Mouse (Mus musculus) brown adipose tissue, adult 24 weeks (tissue): ENCODE measurements around the gene Tbx10. TPM values are rescaled to one million over a fixed set of nuclear protein-coding genes. Genes with fewer than 3 reads are reported as not detected.
"Not testable (repeated sequence)": the region's sequence is repeated elsewhere in the genome, so short reads cannot be mapped to it uniquely, and the experiment has no call there.

Experiments used
- H3K27ac ChIP-seq: fragments of 200-500 bp; replicated peaks from 2 replicates; pipeline ENCODE4 v1.5.1; 2012; ENCODE audit warnings: low read depth, mild to moderate bottlenecking, low read length
- H3K4me1 ChIP-seq: fragments of 200-500 bp; 2 replicates; pipeline ENCODE4 v1.6.1; 2012; ENCODE audit warnings: low read length, mixed read lengths; ENCODE audit not compliant: control insufficient read depth, insufficient read depth, insufficient read length
- H3K4me3 ChIP-seq: fragments of 200-500 bp; 2 replicates; pipeline ENCODE4 v1.5.1; 2012; ENCODE audit warnings: low read depth, mild to moderate bottlenecking, low read length, moderate library complexity; ENCODE audit not compliant: insufficient read depth
- polyA plus RNA-seq: library from polyadenylated mRNA; stranded (reverse); fragments of >200 nt; gene quantifications from 2 replicates; pipeline ENCODE4 v1.2.4, GENCODE M21; 2012; ENCODE audit not compliant: missing spikeins, insufficient read depth, insufficient read length

Gene Tbx10
- not detected in 2 replicates for polyA plus RNA-seq

- Histone ChIP-seq H3K27ac (no peak within 1 kb of the TSS), H3K4me3 (no peak within 1 kb of the TSS), H3K4me1 (no peaks in the 10 kb centered on the region)
Observed at GRCm38 (mm10) chr19:3992416-3992815, at the start of gene Tbx10. Gene Tbx10 (plus strand): TSS chr19:3992752.

DNA sequence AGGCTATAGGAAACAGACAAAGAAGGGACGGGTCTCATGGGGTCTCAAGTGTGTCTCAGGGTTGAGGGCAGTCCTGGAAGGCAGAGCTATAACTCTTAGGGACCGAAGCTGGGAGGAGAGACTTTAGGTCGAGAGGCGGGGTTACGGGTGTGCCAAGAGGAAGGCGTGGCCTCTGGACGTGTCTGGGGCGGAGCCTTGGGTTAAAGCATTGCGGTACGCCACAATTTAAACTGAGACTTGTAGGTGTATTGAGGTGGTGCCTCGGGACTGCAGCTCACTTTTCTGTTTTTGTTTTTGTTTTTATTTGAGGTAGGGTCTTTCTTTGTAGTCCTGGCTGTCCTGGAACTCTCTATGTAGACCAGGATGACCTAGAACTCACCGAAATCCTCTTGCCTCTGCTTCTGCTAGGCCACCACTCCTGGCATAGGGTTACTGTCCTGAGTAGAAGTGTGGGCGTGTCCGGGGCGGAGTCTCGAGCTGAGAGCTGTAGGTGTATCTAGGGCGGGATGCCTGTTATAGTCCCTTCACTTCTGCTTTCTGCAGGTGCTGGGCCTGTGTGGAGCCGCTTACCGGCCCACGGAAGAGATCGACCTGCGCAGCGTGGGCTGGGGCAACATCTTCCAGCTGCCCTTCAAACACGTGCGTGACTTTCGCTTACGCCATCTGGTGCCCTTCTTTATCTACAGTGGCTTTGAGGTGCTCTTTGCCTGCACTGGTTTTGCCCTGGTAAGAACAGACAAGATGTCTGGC, 49.4 kb upstream of the Tbx10 start:
- H3K27ac ChIP-seq, result no peak overlapping the region
- H3K4me3 ChIP-seq, result no peak overlapping the region
- no peaks in the 10 kb centered on the region; the same call in 1 of the 2 replicates for H3K4me1 ChIP-seq

DNA sequence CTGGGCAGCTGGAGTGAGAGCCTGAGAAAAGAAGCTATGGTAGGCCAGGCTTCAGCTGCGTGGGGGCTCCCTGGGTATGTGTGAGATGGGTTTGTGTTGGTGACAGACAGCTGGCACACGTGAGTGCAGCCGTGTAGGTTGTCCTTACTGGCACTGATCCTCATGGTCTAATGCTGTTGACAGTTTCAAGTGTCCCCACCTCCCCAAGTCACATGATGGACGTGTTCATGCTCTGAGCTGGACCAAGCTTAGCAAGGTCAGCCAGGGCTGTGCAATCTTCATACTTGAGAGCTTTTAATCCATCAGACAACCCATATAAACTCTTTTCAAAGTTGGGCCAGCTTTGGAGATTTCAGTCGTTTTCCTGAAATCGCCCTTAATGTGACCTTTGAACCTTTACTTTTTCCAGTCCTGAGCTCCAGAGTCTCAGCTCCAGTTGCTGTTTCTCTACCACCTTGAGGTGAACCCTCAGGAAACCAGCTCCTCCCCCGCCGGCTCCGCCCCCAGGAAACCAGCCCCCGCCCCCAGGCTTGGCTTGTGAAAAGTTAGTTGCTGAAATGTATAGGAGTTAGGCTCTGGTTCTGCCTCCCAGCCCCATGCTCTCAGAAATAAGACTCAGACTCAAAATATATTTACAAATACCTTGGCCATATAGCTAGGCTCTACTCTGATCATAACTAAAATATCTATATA, 46.5 kb upstream of the Tbx10 start:
- H3K27ac ChIP-seq, result no peak overlapping the region
- H3K4me3 ChIP-seq, result no peak overlapping the region
- H3K4me1 ChIP-seq, result no peaks in the 10 kb centered on the region; the same call in 1 of the 2 replicates

DNA sequence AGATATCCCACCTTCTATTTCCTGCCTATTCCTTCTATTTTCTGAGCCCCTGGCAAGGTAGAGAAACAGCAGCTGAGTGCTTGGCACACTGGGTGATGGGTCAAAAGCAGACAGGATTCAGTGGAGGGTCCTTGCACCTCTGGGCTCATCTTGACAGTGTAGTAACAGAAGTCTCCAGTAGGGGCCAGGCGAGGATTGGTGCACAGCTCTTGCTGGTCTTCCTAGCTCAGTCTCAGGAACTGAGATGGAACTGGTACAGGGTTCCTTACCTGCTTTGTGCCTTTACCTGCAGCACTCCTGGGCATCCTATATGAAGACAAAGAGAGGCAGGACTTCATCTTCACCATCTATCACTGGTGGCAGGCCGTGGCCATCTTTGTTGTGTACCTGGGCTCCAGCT, 45.8 kb upstream of the Tbx10 start:
- Histone ChIP-seq H3K27ac (no peak overlapping the region), H3K4me3 (no peak overlapping the region), H3K4me1 (no peaks in the 10 kb centered on the region; the same call in 1 of the 2 replicates)

DNA sequence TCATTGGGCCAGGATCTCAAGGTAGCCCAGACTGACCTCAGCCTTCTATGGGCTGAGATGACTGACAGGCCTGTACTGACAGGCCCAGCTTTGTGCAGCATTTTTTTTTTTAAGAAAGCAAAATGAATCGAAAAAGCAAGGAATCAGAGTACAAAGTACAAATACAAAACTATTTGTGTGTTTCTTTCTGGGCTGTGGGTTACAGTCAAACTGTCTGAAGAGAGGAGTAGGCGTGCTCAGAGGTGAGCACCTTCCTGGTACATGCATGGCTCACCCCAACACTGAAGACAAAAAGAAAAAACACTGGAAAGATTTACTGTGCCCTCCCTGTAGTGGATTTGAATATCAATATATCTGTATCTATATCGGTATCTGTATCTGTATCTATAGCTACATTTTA, 44.7 kb upstream of the Tbx10 start:
- H3K4me1 ChIP-seq, result no peaks in the 10 kb centered on the region
- no peak overlapping the region for H3K27ac ChIP-seq
- no peak overlapping the region for H3K4me3 ChIP-seq

GRCm38 (mm10) chr19:3948546-3948945, 44.0 kb upstream of the Tbx10 start:
- no peak overlapping the region for H3K27ac ChIP-seq

DNA sequence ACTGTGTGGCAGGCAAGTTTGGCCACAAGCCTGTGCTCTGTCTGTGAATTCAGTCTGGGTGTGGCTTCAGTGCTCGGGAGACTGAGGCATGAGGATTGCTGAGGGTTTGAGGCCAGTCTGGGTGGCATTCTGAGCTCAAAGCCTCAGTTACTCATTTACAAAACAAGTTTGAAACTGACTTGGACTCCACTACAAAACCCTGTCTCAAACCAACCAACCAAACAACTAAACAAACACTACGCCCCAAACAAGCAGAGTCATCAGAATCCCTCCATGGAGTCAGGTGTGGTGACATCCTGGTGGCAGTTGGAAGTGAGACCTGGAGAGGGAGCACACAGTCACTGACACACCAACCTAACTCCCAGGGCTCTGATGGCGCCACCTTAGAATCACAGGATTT, 42.2 kb upstream of the Tbx10 start:
- H3K27ac ChIP-seq, result no peak overlapping the region

More at GRCm38 (mm10) chr19:3948546-3948945, 44.0 kb upstream of the Tbx10 start:
- no peak overlapping the region for H3K4me3 ChIP-seq
- H3K4me1 ChIP-seq, result no peaks in the 10 kb centered on the region

GRCm38 (mm10) chr19:3951461-3951860, 41.1 kb upstream of the Tbx10 start:
- Histone ChIP-seq H3K27ac (no peak overlapping the region), H3K4me1 (no peaks in the 10 kb centered on the region), H3K4me3 (no peak overlapping the region)

More for the DNA sequence above, 42.2 kb upstream of the Tbx10 start:
- no peaks in the 10 kb centered on the region for H3K4me1 ChIP-seq
- H3K4me3 ChIP-seq, result no peak overlapping the region

GRCm38 (mm10) chr19:3952099-3952498, 40.5 kb upstream of the Tbx10 start:
- Histone ChIP-seq H3K4me3 (no peak overlapping the region), H3K4me1 (no peaks in the 10 kb centered on the region), H3K27ac (no peak overlapping the region)

DNA sequence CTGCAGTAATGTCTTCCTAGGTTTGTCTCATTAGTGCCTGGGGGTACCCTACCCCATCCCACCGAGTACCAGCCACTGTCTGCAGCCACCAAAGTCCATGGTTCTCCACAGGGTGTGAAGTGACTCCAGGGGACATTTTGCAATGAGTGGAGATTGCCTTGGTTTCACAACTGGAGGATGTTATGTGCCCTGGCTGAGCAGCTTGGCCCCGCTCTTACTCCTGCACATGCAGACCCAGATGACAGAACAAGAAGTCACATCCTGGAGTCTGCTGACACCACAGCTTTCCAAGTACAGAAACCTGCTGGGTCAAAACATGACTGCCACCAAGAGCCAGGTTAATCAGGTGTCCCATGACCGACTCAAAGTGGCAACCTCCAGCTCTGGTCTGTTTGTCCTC, 37.5 kb upstream of the Tbx10 start:
- Histone ChIP-seq H3K4me3 (no peak overlapping the region), H3K4me1 (peaks cover 3% of the 10 kb centered on the region; the same call in 1 of the 2 replicates), H3K27ac (no peak overlapping the region)

GRCm38 (mm10) chr19:3955804-3956203, 36.7 kb upstream of the Tbx10 start:
- Histone ChIP-seq H3K4me3 (no peak overlapping the region), H3K27ac (no peak overlapping the region), H3K4me1 (peaks cover 3% of the 10 kb centered on the region; the same call in 1 of the 2 replicates)

- not testable (repeated sequence) for H3K27ac ChIP-seq, H3K4me1 ChIP-seq, H3K4me3 ChIP-seq
Observed at GRCm38 (mm10) chr19:3957296-3958036, 35.1 kb upstream of the Tbx10 start.

- Histone ChIP-seq H3K4me1 (peaks cover 3% of the 10 kb centered on the region; the same call in 1 of the 2 replicates), H3K27ac (no peak within 1 kb of the TSS), H3K4me3 (no peak within 1 kb of the TSS)
Observed at GRCm38 (mm10) chr19:3958470-3958869, 34.1 kb upstream of the Tbx10 start, which contains the start of gene Aldh3b3. Gene Aldh3b3 (plus strand): TSS chr19:3958645.

GRCm38 (mm10) chr19:3959030-3959429, 33.5 kb upstream of the Tbx10 start:
- peaks cover 3% of the 10 kb centered on the region; the same call in 1 of the 2 replicates for H3K4me1 ChIP-seq
- no peak overlapping the region for H3K27ac ChIP-seq
- H3K4me3 ChIP-seq, result no peak overlapping the region

DNA sequence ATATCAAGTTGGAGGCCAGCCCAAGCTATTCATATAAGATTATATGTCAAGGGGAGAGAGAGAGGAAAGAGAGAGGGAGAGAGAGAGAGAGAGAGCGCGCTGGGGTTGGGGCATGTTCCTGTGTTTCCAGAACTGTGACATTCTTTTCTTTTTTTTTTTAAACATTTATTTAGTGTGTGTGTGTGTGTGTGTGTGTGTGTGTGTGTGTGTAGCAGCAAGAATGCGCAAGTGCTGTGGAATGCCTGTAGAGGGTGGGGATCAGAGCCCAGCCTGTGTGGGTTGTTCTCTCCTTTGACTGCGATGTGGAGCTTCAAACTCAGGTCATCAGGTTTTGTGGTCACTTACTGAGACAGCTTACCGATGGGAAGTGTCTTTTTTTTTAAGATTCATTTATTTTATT, 32.3 kb upstream of the Tbx10 start:
- Histone ChIP-seq H3K27ac (no peak overlapping the region), H3K4me3 (no peak overlapping the region), H3K4me1 (peaks cover 3% of the 10 kb centered on the region; the same call in 1 of the 2 replicates)
